Mouse (Mus musculus) spleen, postnatal 36 days (tissue): Measurements from ENCODE around the gene Olfr1229.

ENCODE experiments used
- DNase-seq, 2 experiments: peaks; one replicate each; pipeline ENCODE4 v3.0.0; 2022; ENCODE audit warnings: low spot score in 2 of 2, mixed read lengths in 1 of 2

Olfr1229 gene

GRCm38 (mm10) chr2:89287914-89288313 is at the start of gene Olfr1229:
TSS of gene Olfr1229 (minus strand) at chr2:89288014.
- no peak for DNase-seq

DNA sequence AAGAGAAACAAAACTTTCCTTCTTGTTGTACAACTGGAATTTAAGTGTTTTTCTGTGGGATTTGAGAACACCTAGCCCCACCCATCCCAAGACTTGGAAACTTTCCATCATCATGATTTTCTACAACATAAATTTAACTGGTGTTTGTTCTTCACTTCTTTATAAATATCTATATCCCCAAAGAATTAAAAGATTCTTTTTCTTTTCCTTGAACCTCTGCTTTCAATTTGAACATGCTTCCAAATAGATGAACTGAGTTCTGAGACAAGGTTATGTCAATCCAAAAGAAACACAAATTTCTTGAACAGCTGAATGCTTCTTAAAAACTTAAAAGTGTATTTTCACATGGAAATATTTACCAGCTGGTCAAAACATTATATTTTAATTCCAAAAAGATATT is 41.8 kb upstream of the Olfr1229 start, which contains the start of gene Olfr1232:
Olfr1232 (minus strand) TSS at position 101 of the 400 bp plus-strand sequence.
- no peak for DNase-seq

GRCm38 (mm10) chr2:89306974-89307373 is 19.2 kb upstream of the Olfr1229 start, which contains the start of gene Olfr1231:
TSS of gene Olfr1231 (minus strand) at chr2:89307074.
- DNase-seq = no peak

- no peak for DNase-seq
Observed at GRCm38 (mm10) chr2:89297168-89297567, 9.4 kb upstream of the Olfr1229 start, which contains the start of gene Olfr1230. TSS of gene Olfr1230 (minus strand) at chr2:89297268.

DNA sequence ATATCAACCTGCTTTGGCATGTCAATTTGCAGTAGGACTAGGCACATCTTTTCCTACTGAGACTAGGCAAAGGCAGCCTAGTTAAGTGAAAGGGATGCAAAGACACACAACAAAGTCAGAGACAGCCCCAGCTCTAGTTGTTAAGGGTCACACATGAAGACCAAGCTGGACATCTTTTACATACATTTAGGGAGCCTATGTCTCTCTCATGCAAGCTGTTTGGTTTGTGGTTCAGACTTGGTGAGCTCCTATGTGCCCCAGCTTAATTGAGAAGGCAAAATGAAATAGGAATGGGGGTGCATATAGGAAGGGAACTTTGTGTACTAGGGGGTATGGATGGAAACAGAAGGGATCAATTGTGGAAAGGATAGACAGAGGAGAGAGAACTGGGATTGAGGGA is 33.9 kb downstream of the Olfr1229 start, which contains the start of gene Olfr1228:
Olfr1228 (minus strand) TSS at position 101 of the 400 bp plus-strand sequence.
- DNase-seq = no peak
